In the genomic region with DNA sequence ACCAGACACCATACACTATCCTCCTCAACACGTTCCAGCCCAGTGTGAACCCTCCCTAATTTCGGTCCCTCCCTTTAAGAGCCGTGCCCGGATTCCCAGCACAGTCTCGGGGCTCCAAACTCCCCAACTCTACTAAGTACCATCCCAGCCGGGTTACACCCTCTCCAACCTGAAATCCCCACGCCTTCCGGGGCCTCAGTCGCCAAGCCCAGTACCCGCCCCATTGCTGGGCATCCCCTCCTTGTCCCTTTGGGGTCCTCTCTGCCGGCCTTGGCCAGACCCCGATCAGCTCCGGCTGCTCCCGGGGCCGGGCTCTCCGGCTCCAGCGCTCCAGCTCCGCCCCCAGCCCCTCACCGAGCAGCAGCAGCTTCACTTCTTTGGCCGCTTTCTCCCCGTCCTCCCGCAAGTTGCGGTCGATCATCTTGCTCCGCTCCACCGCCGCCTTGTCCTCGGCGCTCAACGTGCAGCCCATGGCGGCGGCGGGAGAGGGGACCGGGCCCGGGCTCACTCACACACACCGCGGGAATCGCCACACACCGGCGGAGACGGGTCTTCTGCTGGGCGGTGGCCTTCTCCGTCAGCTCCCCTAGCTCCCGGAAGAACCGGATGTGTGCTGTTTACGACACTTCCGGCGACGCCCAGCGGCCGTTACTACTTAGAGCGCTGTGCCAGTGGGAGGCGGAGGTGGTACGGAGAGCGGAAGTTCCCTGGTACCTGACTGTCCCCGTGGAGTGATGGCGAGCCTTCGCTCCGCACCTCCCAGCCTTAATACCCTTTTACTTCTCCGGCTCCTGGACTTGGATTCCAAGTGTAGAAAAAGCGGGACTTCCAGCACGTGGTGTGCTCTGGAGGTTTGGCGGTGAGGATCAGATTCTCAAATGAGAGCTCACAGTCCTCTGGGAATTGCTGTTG, we compare ENCODE assay signal across 8 mouse cellular contexts. TPM values are rescaled to one million over a fixed set of nuclear protein-coding genes. Genes with fewer than 3 reads are reported as not detected.
DNase-seq lines count a peak whose midpoint lies in the region; ATAC-seq lines count a peak whose summit lies in the region.

A gene (minus strand): TSS at position 613 of the 912 bp plus-strand sequence.

- no peaks in the 10 kb centered on the region for H3K27me3 ChIP-seq in intestine, embryonic 14.5 days (replicated peaks; ENCODE audit: control insufficient read depth, insufficient read depth, low read length)

- peaks cover 4% of the 10 kb centered on the region; the same call in 1 of the 2 replicates for H3K36me3 ChIP-seq in intestine, embryonic 14.5 days (ENCODE audit: control insufficient read depth, insufficient read depth, low read length)

- H3K4me1 ChIP-seq in intestine, embryonic 14.5 days (replicated peaks; ENCODE audit: control insufficient read depth, insufficient read depth, low read length): peaks cover 20% of the 10 kb centered on the region

- under 1% methylated on average over 63 of the region's 63 CpGs for WGBS in intestine, embryonic 14.5 days

- H3K9me3 ChIP-seq in intestine, embryonic 14.5 days (ENCODE audit: control insufficient read depth, low read length): no peaks in the 10 kb centered on the region

- peak; percentile 94 for ATAC-seq in intestine, embryonic 14.5 days (replicated peaks; ENCODE audit: low FRiP score, low TSS enrichment, low read depth)

- H3K4me2 ChIP-seq in intestine, embryonic 14.5 days (ENCODE audit: low read length): peak within 1 kb of the TSS; percentile 89

- H3K4me3 ChIP-seq in intestine, embryonic 14.5 days (ENCODE audit: low read depth, low read length): peak within 1 kb of the TSS; percentile 93

- intact Hi-C loops in left cerebral cortex, postnatal 14 days (cut with DNase I): loop anchor here (5.0 to 10.0 kb wide), 3 partner anchors 58 to 281 kb away; a partner anchor contains a TSS

- H3K27ac ChIP-seq in intestine, embryonic 14.5 days (ENCODE audit: low read depth): peak within 1 kb of the TSS; percentile 91

- peak; percentile 86 to 87 for DNase-seq in adrenal gland, adult 18-20 months (ENCODE audit: low spot score in 2 of 2)
- DNase-seq in embryo, embryonic 11 days: peak; percentile 96
- DNase-seq in gastrocnemius, postnatal 25 days: peak; percentile 85
- peak; percentile 95 for DNase-seq in intestine, embryonic 14.5 days (ENCODE audit: low spot score)
- DNase-seq in left cerebral cortex, postnatal 14 days (ENCODE audit: low spot score in 2 of 2): peak; percentile 83 to 90
- peak; percentile 92 for DNase-seq in mesoderm, embryonic 11.5 days (ENCODE audit: low read depth, low spot score)
- DNase-seq in right cerebral cortex, postnatal 36 days (ENCODE audit: low spot score in 2 of 2): peak; percentile 88 to 89
- peak; percentile 94 for DNase-seq in yolk sac, embryonic 10.5 days (ENCODE audit: low spot score)

- H3K9ac ChIP-seq in intestine, embryonic 14.5 days (ENCODE audit: low read length): peak within 1 kb of the TSS; percentile 80

RNA-seq across cellular contexts. Expression of the gene that starts here (rescaled TPM):
- total RNA-seq in adrenal gland, adult 18-20 months (2021): 100 to 1,000 TPM; 160 to 166 TPM
- total RNA-seq in gastrocnemius, postnatal 25 days (2021): 10 to 100 TPM; 11.4 to 11.7 TPM
- 171 and 182 TPM in 2 replicates for polyA plus RNA-seq in intestine, embryonic 14.5 days (2014; fragmentation: Nextera tagmentation; extraction: Ambion mirVana)
- 10 to 100 TPM; 31.1 to 34.1 TPM for total RNA-seq in left cerebral cortex, postnatal 14 days (2021)

Comparison
In these comparisons a context has a peak if more than half of its experiments do, and no peak if none do; other contexts are left out.
1. Peak in every context shown above with its lines: DNase-seq, ATAC-seq, H3K4me3 ChIP-seq and H3K27ac ChIP-seq.
2. RNA of the gene that starts here (total RNA-seq): 160 to 166 TPM in adrenal gland, adult 18-20 months; 31.1 to 34.1 TPM in left cerebral cortex, postnatal 14 days and 11.4 to 11.7 TPM in gastrocnemius, postnatal 25 days; every median in the first group is over 4 times any median in the second.